Mouse (Mus musculus) limb, embryonic 11.5 days (tissue): ENCODE measurements around the gene Pigk. TPM values are rescaled to one million over a fixed set of nuclear protein-coding genes. Genes with fewer than 3 reads are reported as not detected.

Source experiments
- ATAC-seq: fragments of 200-750 bp; cut with Nextera tagmentation; 2 replicates; pipeline ENCODE4 v1.8.0; 2017; ENCODE audit warnings: low read depth; ENCODE audit not compliant: insufficient number of reproducible peaks, low FRiP score, low TSS enrichment
- DNase-seq: peaks from one replicate; pipeline ENCODE4 v3.0.0-alpha.2; 2015; ENCODE audit warnings: low spot score
- H3K27ac ChIP-seq: fragments of 300-500 bp; sonication (generic); replicated peaks from 2 replicates; pipeline ENCODE4 v1.5.1; 2014; ENCODE audit warnings: low read depth, mild to moderate bottlenecking, low read length
- H3K27me3 ChIP-seq: fragments of 300-500 bp; sonication (generic); 2 replicates; pipeline ENCODE4 v1.6.1; 2014; ENCODE audit warnings: mild to moderate bottlenecking, low read length, mixed read lengths; ENCODE audit not compliant: control insufficient read depth, insufficient read depth
- H3K36me3 ChIP-seq: fragments of 300-500 bp; sonication (generic); 2 replicates; pipeline ENCODE4 v1.6.1; 2014; ENCODE audit warnings: mild to moderate bottlenecking, low read length, moderate library complexity, mixed read lengths; ENCODE audit not compliant: control insufficient read depth, insufficient read depth
- H3K4me1 ChIP-seq: fragments of 300-500 bp; sonication (generic); 2 replicates; pipeline ENCODE4 v1.6.1; 2014; ENCODE audit warnings: low read length, mixed read lengths; ENCODE audit not compliant: control insufficient read depth, insufficient read depth
- H3K4me2 ChIP-seq: fragments of 300-500 bp; sonication (generic); 2 replicates; pipeline ENCODE4 v1.6.1; 2014; ENCODE audit warnings: low read depth, mild to moderate bottlenecking, moderate library complexity; ENCODE audit not compliant: severe bottlenecking
- H3K4me3 ChIP-seq: fragments of 300-500 bp; sonication (generic); 2 replicates; pipeline ENCODE4 v1.5.1; 2014; ENCODE audit warnings: low read depth, low read length
- H3K9ac ChIP-seq: fragments of 300-500 bp; sonication (generic); 2 replicates; pipeline ENCODE4 v1.6.1; 2014; ENCODE audit warnings: mild to moderate bottlenecking, low read length
- H3K9me3 ChIP-seq: fragments of 300-500 bp; sonication (generic); 2 replicates; pipeline ENCODE4 v1.6.1; 2016; ENCODE audit warnings: low read length; ENCODE audit not compliant: control insufficient read depth
- WGBS: fragments of 180-500 bp; shearing (Covaris S2); extraction: QIAGEN DNeasy Blood & Tissue Kit; methylation state at CpG from one replicate; pipeline ENCODE4 v1.1.7; 2014; 5-methylcytosine and 5-hydroxymethylcytosine counted together
- polyA plus RNA-seq: library from polyadenylated mRNA; unstranded; fragments of >200 nt; fragmentation: Nextera tagmentation; extraction: Ambion mirVana; gene quantifications from 2 replicates; pipeline ENCODE4 v1.2.1, GENCODE M21; 2014

Pigk gene
- polyA plus RNA-seq, 1 experiment from 2014 or later = 45.3 TPM

GRCm38 (mm10) chr3:152843925-152844324, 130.0 kb downstream of the Pigk start:
- ATAC-seq (no peak), DNase-seq (no peak)
- H3K9ac ChIP-seq = no peak overlapping the region
- no peaks in the 10 kb centered on the region for H3K36me3 ChIP-seq
- no peak overlapping the region for H3K27ac ChIP-seq
- H3K27me3 ChIP-seq = no peaks in the 10 kb centered on the region
- H3K4me1 ChIP-seq = no peaks in the 10 kb centered on the region
- H3K4me2 ChIP-seq = no peak overlapping the region
- H3K4me3 ChIP-seq = no peak overlapping the region
- no peaks in the 10 kb centered on the region for H3K9me3 ChIP-seq

- no peak overlapping the region for H3K27ac ChIP-seq
Measured at GRCm38 (mm10) chr3:152855006-152855614, 141.2 kb downstream of the Pigk start.

GRCm38 (mm10) chr3:152856095-152856494, 142.2 kb downstream of the Pigk start:
- H3K9me3 ChIP-seq = no peaks in the 10 kb centered on the region
- DNase-seq = no peak
- no peak overlapping the region for H3K27ac ChIP-seq
- H3K4me2 ChIP-seq = no peak overlapping the region
- 58% methylated on average over 10 of the region's 10 CpGs for WGBS
- ATAC-seq = no peak
- H3K4me1 ChIP-seq = no peaks in the 10 kb centered on the region
- no peak overlapping the region for H3K4me3 ChIP-seq
- H3K9ac ChIP-seq = no peak overlapping the region
- no peaks in the 10 kb centered on the region for H3K36me3 ChIP-seq
- no peaks in the 10 kb centered on the region for H3K27me3 ChIP-seq

More at GRCm38 (mm10) chr3:152855006-152855614, 141.2 kb downstream of the Pigk start:
- WGBS = 17% methylated on average over 12 of the region's 12 CpGs
- no peak overlapping the region for H3K4me2 ChIP-seq
- no peaks in the 10 kb centered on the region for H3K9me3 ChIP-seq
- DNase-seq = no peak
- no peaks in the 10 kb centered on the region for H3K36me3 ChIP-seq
- no peak overlapping the region for H3K9ac ChIP-seq
- H3K27me3 ChIP-seq = no peaks in the 10 kb centered on the region
- no peak overlapping the region for H3K4me3 ChIP-seq
- no peak for ATAC-seq
- no peaks in the 10 kb centered on the region for H3K4me1 ChIP-seq

DNA sequence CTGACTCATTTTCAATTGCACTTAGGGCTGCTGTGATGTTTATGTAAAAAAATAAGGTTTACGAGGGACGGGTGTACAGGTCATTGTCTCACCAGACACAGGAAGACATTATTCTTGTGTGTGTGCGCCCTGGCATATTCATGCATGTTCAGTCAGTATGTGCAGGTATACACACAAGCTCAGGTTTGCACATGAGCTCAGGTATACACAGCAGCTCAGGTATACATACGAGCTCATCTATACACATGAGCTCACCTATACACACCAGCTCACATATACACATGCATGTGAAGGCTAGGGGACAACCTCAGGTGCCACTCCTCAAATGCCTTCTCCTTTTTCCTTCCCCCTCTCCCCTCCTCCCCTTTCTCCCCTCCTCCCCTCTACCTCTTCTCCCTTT, 147.6 kb downstream of the Pigk start:
- Histone ChIP-seq H3K4me2 (no peak overlapping the region), H3K36me3 (no peaks in the 10 kb centered on the region), H3K4me1 (no peaks in the 10 kb centered on the region), H3K9me3 (no peaks in the 10 kb centered on the region; the same call in 1 of the 2 replicates), H3K27me3 (no peaks in the 10 kb centered on the region), H3K4me3 (no peak overlapping the region), H3K27ac (no peak overlapping the region), H3K9ac (no peak overlapping the region)
- 83% methylated on average over 4 of the region's 4 CpGs for WGBS
- DNase-seq = no peak
- ATAC-seq = no peak

- no peak overlapping the region for H3K4me2 ChIP-seq
- no peak overlapping the region for H3K4me3 ChIP-seq
- no peaks in the 10 kb centered on the region for H3K4me1 ChIP-seq
- DNase-seq = no peak
- H3K27ac ChIP-seq = no peak overlapping the region
- no peak overlapping the region for H3K9ac ChIP-seq
- WGBS = 83% methylated on average over 1 of the region's 1 CpGs
- H3K36me3 ChIP-seq = no peaks in the 10 kb centered on the region
- no peak for ATAC-seq
- no peaks in the 10 kb centered on the region for H3K27me3 ChIP-seq
- no peaks in the 10 kb centered on the region; the same call in 1 of the 2 replicates for H3K9me3 ChIP-seq
Measured at GRCm38 (mm10) chr3:152861978-152862377, 148.1 kb downstream of the Pigk start.

DNA sequence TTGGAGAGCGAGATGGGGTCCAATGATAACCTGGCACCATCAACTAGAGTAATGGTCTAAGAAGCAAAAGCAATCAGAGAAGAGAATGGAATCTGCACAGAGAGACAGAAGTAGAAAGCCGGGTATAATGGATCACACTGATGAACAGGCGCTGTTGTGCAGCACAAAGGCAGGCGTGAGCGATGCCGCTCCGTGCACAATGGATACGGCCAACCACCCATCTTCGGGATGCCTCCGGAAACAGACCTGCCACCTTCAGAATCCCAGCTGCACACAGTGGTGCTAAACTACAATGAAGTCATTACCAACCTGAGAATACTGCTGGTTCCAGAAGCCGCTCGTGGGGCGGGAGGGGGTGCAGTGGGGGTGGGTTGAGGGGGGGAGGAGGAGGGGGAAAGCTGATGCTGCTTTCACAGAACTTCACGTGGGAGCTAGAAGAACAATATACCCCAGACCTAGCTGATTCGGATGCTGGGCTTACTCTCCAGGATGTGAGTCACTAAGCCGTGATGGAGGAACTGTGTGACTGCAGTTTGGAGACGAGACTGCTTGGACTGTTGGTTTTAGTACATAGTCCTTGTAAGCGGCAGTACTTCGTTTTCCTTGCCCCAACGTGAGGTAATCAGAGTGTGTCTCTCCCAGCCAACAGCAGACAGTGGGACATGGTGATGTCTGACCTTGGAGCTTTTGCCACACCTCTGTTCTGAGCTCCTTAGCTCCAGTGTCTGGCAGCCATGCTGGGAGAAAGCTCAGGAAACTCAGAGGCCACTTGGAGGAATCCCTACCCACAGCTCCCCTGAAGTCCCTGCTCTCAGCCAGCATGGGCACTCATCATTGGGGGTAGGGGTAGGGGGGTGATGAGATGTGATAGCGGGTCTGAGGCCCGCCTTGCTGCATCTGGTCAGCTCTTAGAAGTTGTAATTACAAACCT, 152.4 kb downstream of the Pigk start:
- no peak overlapping the region for H3K27ac ChIP-seq
- ATAC-seq = no peak
- no peak overlapping the region for H3K4me3 ChIP-seq

GRCm38 (mm10) chr3:152867654-152868525, 154.0 kb downstream of the Pigk start:
- ATAC-seq (no peak), DNase-seq (no peak)
- Histone ChIP-seq H3K9me3 (no peaks in the 10 kb centered on the region; the same call in 1 of the 2 replicates), H3K4me3 (no peak overlapping the region), H3K4me2 (no peak overlapping the region), H3K27ac (no peak overlapping the region), H3K4me1 (no peaks in the 10 kb centered on the region), H3K9ac (no peak overlapping the region), H3K36me3 (no peaks in the 10 kb centered on the region), H3K27me3 (no peaks in the 10 kb centered on the region)
- 62% methylated on average over 12 of the region's 12 CpGs for WGBS

More for the DNA sequence above, 152.4 kb downstream of the Pigk start:
- 90% methylated on average over 22 of the region's 22 CpGs for WGBS
- H3K36me3 ChIP-seq = no peaks in the 10 kb centered on the region
- no peaks in the 10 kb centered on the region for H3K27me3 ChIP-seq
- no peaks in the 10 kb centered on the region; the same call in 1 of the 2 replicates for H3K9me3 ChIP-seq
- no peak overlapping the region for H3K9ac ChIP-seq
- no peaks in the 10 kb centered on the region for H3K4me1 ChIP-seq
- H3K4me2 ChIP-seq = no peak overlapping the region
- no peak for DNase-seq

DNA sequence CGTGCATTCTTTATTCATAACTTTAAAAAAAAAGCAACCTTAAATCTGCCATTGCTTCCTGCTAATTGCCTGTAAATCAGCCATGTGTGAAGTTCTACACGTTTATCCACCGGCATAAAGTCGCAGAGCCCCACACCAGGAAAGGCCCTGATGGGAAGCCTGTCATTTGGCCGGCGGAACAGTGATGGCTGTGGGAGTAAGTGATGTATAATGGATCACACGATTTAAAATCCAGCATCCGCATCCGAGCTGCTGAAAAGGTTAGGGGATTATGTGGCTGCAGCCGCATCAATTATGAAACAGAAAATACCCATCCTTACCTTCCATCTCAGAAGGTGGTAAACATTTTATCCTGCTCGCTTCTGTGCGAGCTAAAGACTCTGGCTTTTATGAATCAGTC, 158.2 kb downstream of the Pigk start:
- DNase-seq = no peak
- Histone ChIP-seq H3K36me3 (no peaks in the 10 kb centered on the region), H3K4me1 (no peaks in the 10 kb centered on the region), H3K4me2 (no peak overlapping the region), H3K4me3 (no peak overlapping the region), H3K27me3 (no peaks in the 10 kb centered on the region), H3K9ac (no peak overlapping the region), H3K27ac (no peak overlapping the region), H3K9me3 (no peaks in the 10 kb centered on the region)
- 85% methylated on average over 12 of the region's 12 CpGs for WGBS
- no peak for ATAC-seq
